Mouse (Mus musculus) heart, postnatal 4 days (tissue): ENCODE results near the gene Gm16430. TPM values are rescaled to one million over a fixed set of nuclear protein-coding genes. Genes with fewer than 3 reads are reported as not detected.
"Not testable (repeated sequence)": the region's sequence is repeated elsewhere in the genome, so short reads cannot be mapped to it uniquely, and the experiment has no call there.

Source experiments
- DNase-seq: peaks from one replicate; pipeline ENCODE4 v3.0.0; 2021
- total RNA-seq, 2 experiments: library from RNA; stranded (reverse); gene quantifications; 2 replicates each; pipeline ENCODE4 v1.2.3; 2021

Gene Gm16430
- not detected for total RNA-seq

- DNase-seq: not testable (repeated sequence)
Measured at GRCm38 (mm10) chrX:54621911-54622310, at the start of gene Gm16430. Gene Gm16430 (plus strand): TSS chrX:54622211.

Other genes with a start within 250 kb of the Gm16430 start
- gene Gm16405, start 91.0 kb upstream of the Gm16430 start, total RNA-seq: not detected